Mouse (Mus musculus): ENCODE measurements around the gene Vsig8.

Vsig8 gene

GRCm38 (mm10) chr1:172555638-172556037 lies at the start of gene Vsig8:
TSS of gene Vsig8 (plus strand) at chr1:172555938.
- DNase-seq (ENCODE audit: low read depth, low spot score): no peak

GRCm38 (mm10) chr1:172507001-172507400 lies 48.7 kb upstream of the Vsig8 start:
- DNase-seq (ENCODE audit: low read depth, low spot score): no peak

GRCm38 (mm10) chr1:172507701-172508100 lies 48.0 kb upstream of the Vsig8 start:
- DNase-seq (ENCODE audit: low read depth, low spot score): no peak

GRCm38 (mm10) chr1:172508172-172508571 lies 47.6 kb upstream of the Vsig8 start:
- DNase-seq (ENCODE audit: low read depth, low spot score): no peak

GRCm38 (mm10) chr1:172509235-172509634 lies 46.5 kb upstream of the Vsig8 start:
- DNase-seq (ENCODE audit: low read depth, low spot score): no peak

- no peak for DNase-seq (ENCODE audit: low read depth, low spot score)
These were observed 45.8 kb upstream of the Vsig8 start for GRCm38 (mm10) chr1:172509983-172510382.

- DNase-seq (ENCODE audit: low read depth, low spot score): no peak
These were observed 45.2 kb upstream of the Vsig8 start for GRCm38 (mm10) chr1:172510421-172510972.

GRCm38 (mm10) chr1:172512962-172513361 lies 42.8 kb upstream of the Vsig8 start:
- DNase-seq (ENCODE audit: low read depth, low spot score): no peak

GRCm38 (mm10) chr1:172513525-172514212 lies 42.1 kb upstream of the Vsig8 start:
- DNase-seq (ENCODE audit: low read depth, low spot score): no peak

GRCm38 (mm10) chr1:172514213-172514529 lies 41.6 kb upstream of the Vsig8 start:
- no peak for DNase-seq (ENCODE audit: low read depth, low spot score)

GRCm38 (mm10) chr1:172514551-172515268 lies 41.0 kb upstream of the Vsig8 start:
- no peak for DNase-seq (ENCODE audit: low read depth, low spot score)

- no peak for DNase-seq (ENCODE audit: low read depth, low spot score)
These were observed 40.3 kb upstream of the Vsig8 start for GRCm38 (mm10) chr1:172515396-172515795.

- DNase-seq (ENCODE audit: low read depth, low spot score): no peak
These were observed 37.7 kb upstream of the Vsig8 start for GRCm38 (mm10) chr1:172518013-172518412.

- DNase-seq (ENCODE audit: low read depth, low spot score): no peak
These were observed 36.1 kb upstream of the Vsig8 start for GRCm38 (mm10) chr1:172519644-172520043.

- no peak for DNase-seq (ENCODE audit: low read depth, low spot score)
These were observed 34.9 kb upstream of the Vsig8 start, which contains the start of gene Cfap45 for GRCm38 (mm10) chr1:172520576-172521440. TSS of gene Cfap45 (plus strand) at chr1:172520801.

- DNase-seq (ENCODE audit: low read depth, low spot score): no peak
These were observed 33.2 kb upstream of the Vsig8 start for GRCm38 (mm10) chr1:172522524-172522923.

- DNase-seq (ENCODE audit: low read depth, low spot score): no peak
These were observed 32.0 kb upstream of the Vsig8 start for GRCm38 (mm10) chr1:172523699-172524101.

- no peak for DNase-seq (ENCODE audit: low read depth, low spot score)
These were observed 30.5 kb upstream of the Vsig8 start for GRCm38 (mm10) chr1:172525027-172525764.

GRCm38 (mm10) chr1:172525971-172526370 lies 29.8 kb upstream of the Vsig8 start:
- DNase-seq (ENCODE audit: low read depth, low spot score): no peak

- DNase-seq (ENCODE audit: low read depth, low spot score): no peak
These were observed 29.2 kb upstream of the Vsig8 start for GRCm38 (mm10) chr1:172526380-172527081.

- no peak for DNase-seq (ENCODE audit: low read depth, low spot score)
These were observed 28.3 kb upstream of the Vsig8 start for GRCm38 (mm10) chr1:172527431-172527830.

All from c-Kit-negative CD71-positive TER-119-positive erythroid progenitor cells, embryonic 14.5 days (primary cell).